Mouse (Mus musculus): ENCODE measurements around the gene Tssk3.

GRCm38 (mm10) chr4:129510723-129511412, 20.0 kb upstream of the Tssk3 start:
- TF ChIP-seq E2F4 (IDR thresholded peaks at IDR 0.05; ENCODE audit: insufficient replicate concordance, low read depth, low read length) (no peak), CHD2 (IDR thresholded peaks at IDR 0.05; ENCODE audit: low read length) (no peak), HCFC1 (IDR thresholded peaks at IDR 0.05; ENCODE audit: low read depth, low read length) (no peak), RCOR1 (conservative IDR thresholded peaks at IDR 0.05; ENCODE audit: low read depth, low read length) (no peak), MAZ (IDR thresholded peaks at IDR 0.05; ENCODE audit: low read depth, low read length) (no peak), POLR2A (IDR thresholded peaks at IDR 0.05; ENCODE audit: low read depth, low read length) (no peak), NRF1 (IDR thresholded peaks at IDR 0.05; ENCODE audit: low read depth, low read length) (no peak)
